Mouse (Mus musculus): ENCODE measurements around the gene Sema4d.

Gene Sema4d

GRCm38 (mm10) chr13:51815865-51816504, 22.4 kb upstream of the Sema4d start:
- DNase-seq (ENCODE audit: extremely low spot score): no peak

DNA sequence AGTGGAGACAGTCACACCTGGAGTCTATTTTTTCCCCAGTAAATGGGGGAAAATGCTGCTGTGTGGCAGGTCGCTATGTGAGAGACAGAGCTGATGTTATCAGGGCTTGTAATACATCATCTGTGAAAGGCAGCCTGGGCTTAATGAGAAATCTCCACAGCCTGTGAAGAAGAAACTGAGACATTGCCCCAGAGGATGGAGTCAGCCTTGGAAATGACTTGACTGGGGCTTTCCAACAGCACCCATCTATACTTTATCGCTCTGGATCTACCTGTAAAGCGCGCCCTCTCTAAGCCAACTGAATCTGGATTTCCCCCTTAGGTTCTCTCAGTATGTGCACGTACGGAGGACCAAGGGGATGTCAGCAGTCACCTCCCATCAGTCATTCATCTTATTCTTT, 21.1 kb upstream of the Sema4d start:
- DNase-seq (ENCODE audit: extremely low spot score): no peak

- DNase-seq (ENCODE audit: extremely low spot score): peak; percentile 26
These were observed 20.4 kb upstream of the Sema4d start for GRCm38 (mm10) chr13:51813621-51814615.

DNA sequence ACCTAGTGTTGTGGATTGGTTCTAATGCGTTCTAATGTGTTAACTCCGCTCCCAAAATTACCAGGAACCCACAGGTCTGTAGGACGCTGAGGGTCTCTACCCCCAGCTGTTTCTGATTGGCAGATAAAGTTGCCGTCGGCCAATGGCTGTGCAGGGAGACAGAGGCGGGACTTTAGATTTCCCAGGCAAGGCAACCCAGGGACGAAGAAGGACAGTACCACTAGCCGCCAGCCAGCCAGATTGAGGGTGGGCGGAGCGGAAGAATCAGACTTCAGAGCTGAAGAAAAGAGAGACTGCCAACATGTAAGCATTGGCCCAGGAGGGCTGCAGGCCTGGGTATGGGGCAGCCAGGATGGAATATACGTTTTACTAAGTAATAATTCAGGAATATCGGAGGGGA, 14.6 kb upstream of the Sema4d start:
- peak; percentile 60 for DNase-seq (ENCODE audit: extremely low spot score)

- no peak for DNase-seq (ENCODE audit: extremely low spot score)
These were observed 12.7 kb upstream of the Sema4d start for GRCm38 (mm10) chr13:51806220-51806619.

- DNase-seq (ENCODE audit: extremely low spot score): no peak
These were observed 12.1 kb upstream of the Sema4d start for GRCm38 (mm10) chr13:51805634-51806033.

- no peak for DNase-seq (ENCODE audit: extremely low spot score)
These were observed 7.4 kb upstream of the Sema4d start for GRCm38 (mm10) chr13:51800921-51801320.

DNA sequence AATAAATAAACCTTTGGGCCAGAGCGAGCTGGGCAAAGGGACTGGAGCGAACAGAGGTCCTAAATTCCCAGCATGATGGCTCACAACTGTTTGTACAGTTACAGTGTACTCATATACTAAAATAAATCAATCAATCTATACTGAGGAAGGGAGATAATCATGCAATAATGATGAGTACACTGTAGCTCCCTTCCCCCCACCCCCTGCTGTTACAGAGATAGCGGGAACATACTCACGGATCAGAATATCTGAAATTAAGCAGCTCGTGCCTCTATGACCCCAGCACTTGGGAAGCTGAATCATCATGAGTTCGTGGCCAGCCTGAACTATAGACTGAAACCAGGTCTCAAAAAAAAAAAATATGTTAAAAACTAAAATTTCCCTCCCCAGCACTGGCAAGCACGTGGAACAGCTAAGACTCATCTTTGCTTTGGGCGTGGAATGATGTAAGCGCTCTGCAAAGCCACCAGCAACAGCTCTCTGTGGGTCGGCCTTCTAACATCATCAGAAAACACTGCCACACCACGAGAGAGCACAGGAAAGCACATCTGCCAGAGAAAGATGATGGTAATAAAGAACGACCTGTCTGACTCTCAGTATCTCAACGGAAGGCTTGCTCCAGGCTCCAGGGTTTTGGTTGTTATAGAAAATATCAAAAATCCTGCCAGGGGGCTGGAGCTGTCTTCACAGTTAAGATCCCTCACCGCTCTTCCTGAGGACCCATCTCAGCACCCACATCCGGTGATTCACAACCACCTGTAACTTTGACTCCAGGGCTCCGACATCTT, 6.4 kb upstream of the Sema4d start:
- no peak for DNase-seq (ENCODE audit: extremely low spot score)

DNA sequence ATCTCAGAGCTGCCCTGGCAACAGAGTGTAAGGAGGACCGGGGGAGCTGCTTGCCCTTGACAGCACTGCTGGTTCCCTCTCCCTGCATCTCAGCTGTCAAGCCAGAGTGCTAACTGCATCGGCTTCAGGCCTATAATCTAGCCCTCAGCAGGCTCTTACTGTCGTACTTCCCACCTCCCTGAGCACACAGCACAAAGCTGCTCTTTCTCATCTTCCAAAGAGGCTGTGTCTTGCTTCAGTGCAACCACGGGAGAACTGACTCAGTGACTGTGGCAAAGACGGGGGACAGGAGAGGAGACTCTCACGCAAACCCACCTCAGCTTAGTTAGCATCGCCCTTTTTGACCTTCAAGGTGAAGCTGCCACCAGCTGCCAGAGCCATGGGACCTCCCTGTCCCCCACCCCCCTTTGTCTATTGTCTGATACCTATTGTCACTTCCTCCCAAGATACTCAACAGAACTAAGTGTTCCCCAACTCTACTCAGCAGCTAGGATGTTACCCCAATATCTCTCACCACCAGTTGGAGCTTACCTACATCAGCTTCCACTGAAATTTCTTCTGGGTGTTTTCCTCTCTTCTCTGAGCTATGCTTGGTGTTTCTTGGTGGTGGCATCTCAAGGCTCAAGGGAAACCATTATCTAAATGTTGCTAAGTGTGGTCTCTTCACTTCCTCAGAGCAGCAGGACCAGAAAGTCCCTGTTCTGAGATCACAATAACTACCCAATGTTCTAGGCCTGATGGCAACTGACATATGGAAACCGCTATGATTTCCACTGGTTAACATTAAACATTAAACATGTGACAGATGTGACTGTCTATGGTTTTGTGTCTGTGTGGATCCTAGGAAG, 4.6 kb upstream of the Sema4d start:
- DNase-seq (ENCODE audit: extremely low spot score): no peak

GRCm38 (mm10) chr13:51793948-51794347, 401 bp upstream of the Sema4d start:
- no peak for DNase-seq (ENCODE audit: extremely low spot score)

- DNase-seq (ENCODE audit: extremely low spot score): peak; percentile 54
These were observed 670 bp downstream of the Sema4d start for GRCm38 (mm10) chr13:51792729-51793424.

- DNase-seq (ENCODE audit: extremely low spot score): no peak
These were observed 1.4 kb downstream of the Sema4d start for GRCm38 (mm10) chr13:51792135-51792573.

- DNase-seq (ENCODE audit: extremely low spot score): no peak
These were observed 1.9 kb downstream of the Sema4d start for GRCm38 (mm10) chr13:51791604-51792003.

GRCm38 (mm10) chr13:51790793-51791192, 2.8 kb downstream of the Sema4d start:
- no peak for DNase-seq (ENCODE audit: extremely low spot score)

GRCm38 (mm10) chr13:51787858-51788257, 5.7 kb downstream of the Sema4d start:
- no peak for DNase-seq (ENCODE audit: extremely low spot score)

DNA sequence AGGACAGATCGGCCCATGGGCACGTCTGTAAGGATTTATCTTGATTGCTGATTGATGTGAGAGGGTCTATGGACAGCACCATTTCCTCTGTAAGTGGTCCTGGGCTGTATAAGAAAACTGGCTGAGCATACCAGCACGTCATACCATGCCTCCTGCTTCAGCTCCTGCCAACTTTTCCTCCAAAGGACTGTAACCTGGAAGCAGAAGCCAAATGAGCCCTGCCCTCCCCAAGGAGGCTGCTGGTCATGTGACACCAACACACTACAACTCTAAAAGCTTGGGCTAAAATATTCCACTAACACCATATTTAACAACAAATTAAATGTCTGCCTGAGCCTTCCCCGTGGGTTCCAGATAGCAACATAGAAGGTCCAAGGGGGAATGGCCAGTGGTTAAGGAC, 6.9 kb downstream of the Sema4d start:
- no peak for DNase-seq (ENCODE audit: extremely low spot score)

- no peak for DNase-seq (ENCODE audit: extremely low spot score)
These were observed 9.1 kb downstream of the Sema4d start for GRCm38 (mm10) chr13:51784476-51784875.

DNA sequence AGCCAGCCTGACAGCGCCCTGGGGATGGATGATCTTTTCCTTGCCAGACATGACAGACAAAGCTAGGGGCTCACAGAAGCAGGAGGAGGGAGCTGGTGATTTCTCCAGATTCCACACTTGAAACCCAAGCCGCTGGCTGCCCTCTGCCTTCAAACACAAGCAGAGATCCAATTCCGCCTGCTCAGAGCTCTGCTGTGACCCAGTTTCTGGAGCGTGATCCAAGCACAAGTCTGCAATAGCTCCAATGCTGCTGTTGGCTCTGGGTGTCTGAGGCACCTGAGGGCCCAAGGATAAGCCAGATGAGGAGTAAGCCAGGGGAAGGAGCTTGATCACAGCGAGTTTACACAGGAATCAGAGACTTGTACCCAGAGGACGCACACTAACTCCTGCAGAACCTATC, 9.7 kb downstream of the Sema4d start:
- no peak for DNase-seq (ENCODE audit: extremely low spot score)

DNA sequence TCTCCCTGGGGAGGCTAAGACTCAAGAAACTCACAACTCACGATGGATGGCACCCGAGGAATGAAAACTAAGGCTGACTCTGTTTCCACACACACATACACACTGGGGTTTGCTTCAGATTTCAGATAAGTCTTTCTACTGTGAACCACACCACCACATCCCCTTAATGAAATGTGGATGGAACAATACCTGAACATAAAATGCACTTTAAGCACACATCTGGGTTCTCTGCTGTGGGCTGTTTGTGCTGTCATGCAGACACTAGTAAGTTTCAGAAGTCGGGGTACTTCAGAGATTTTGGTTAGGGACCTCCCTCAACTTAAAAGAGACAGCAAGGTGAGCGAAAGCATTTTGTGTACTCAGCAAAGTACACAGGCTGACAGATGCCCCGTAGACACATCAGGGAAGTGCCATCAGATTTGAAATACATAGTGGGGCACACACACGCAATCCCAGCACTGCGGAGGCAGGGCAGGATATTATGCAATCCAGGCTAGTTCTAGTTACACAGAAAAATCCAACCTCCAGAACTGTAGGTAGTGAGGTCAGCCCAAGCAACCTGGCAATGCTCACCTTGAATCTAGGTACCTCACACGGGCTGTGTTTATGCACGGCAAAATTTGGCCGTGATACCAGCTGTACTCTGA, 12.9 kb downstream of the Sema4d start:
- DNase-seq (ENCODE audit: extremely low spot score): no peak

Data from embryo, embryonic 9.5 days (tissue).